Mouse (Mus musculus) liver, adult 2 months (tissue): ENCODE results near the gene Zfp111. TPM values are rescaled to one million over a fixed set of nuclear protein-coding genes. Genes with fewer than 3 reads are reported as not detected.
A peak's percentile ranks its signal among the peaks of the same experiment; 100 is the strongest.

Source experiments
- DNase-seq: peaks from one replicate; pipeline ENCODE4 v3.0.0-alpha.2; 2011; ENCODE audit warnings: low read depth, low spot score; ENCODE audit errors: extremely low read depth
- H3K27ac ChIP-seq: fragments of 200-500 bp; replicated peaks from 2 replicates; pipeline ENCODE4 v1.5.1; 2012; ENCODE audit warnings: low read depth, mild to moderate bottlenecking, control low read depth, inconsistent platforms, low read length; ENCODE audit not compliant: insufficient read depth
- H3K27me3 ChIP-seq: fragments of 200-500 bp; 2 replicates; pipeline ENCODE4 v1.6.1; 2012; ENCODE audit warnings: mild to moderate bottlenecking, moderate library complexity, low read length, inconsistent platforms; ENCODE audit not compliant: control insufficient read depth, insufficient read depth
- H3K36me3 ChIP-seq: fragments of 200-500 bp; 2 replicates; pipeline ENCODE4 v1.6.1; 2012; ENCODE audit warnings: low read length, inconsistent platforms; ENCODE audit not compliant: control insufficient read depth, insufficient read depth
- H3K4me1 ChIP-seq: fragments of 200-500 bp; 2 replicates; pipeline ENCODE4 v1.6.1; 2011; ENCODE audit warnings: low read length; ENCODE audit not compliant: control insufficient read depth, insufficient read depth
- H3K4me3 ChIP-seq: fragments of 200-500 bp; 2 replicates; pipeline ENCODE4 v1.5.1; 2011; ENCODE audit warnings: low read depth, mild to moderate bottlenecking, control low read depth, low read length, moderate library complexity; ENCODE audit not compliant: insufficient read depth
- H3K79me2 ChIP-seq: fragments of 200-500 bp; 2 replicates; pipeline ENCODE4 v1.6.1; 2012; ENCODE audit warnings: inconsistent platforms, mild to moderate bottlenecking, low read length, moderate library complexity; ENCODE audit not compliant: control insufficient read depth, insufficient read depth
- H3K9ac ChIP-seq: fragments of 200-500 bp; 2 replicates; pipeline ENCODE4 v1.6.1; 2012; ENCODE audit warnings: low read depth, mild to moderate bottlenecking, control low read depth, inconsistent platforms, low read length
- CTCF ChIP-seq: fragments of 200-500 bp; IDR thresholded peaks from 2 replicates; pipeline ENCODE4 v1.5.1; 2011; ENCODE audit warnings: low read depth, low read length, control low read depth
- POLR2A ChIP-seq: fragments of 200-500 bp; IDR thresholded peaks from 2 replicates; pipeline ENCODE4 v1.6.1; 2011; ENCODE audit warnings: low read length, control low read depth; ENCODE audit not compliant: insufficient read depth; ENCODE audit errors: extremely low read depth
- whole genome bisulfite sequencing: fragments of 180-500 bp; shearing (Covaris S2); methylation state at CpG from one replicate; pipeline ENCODE4 v1.1.7; 2018; 5-methylcytosine and 5-hydroxymethylcytosine counted together
- polyA plus RNA-seq: library from polyadenylated mRNA; depleted of rRNA; stranded (reverse); fragments of >200 nt; gene quantifications from 2 replicates; pipeline ENCODE4 v1.2.3, GENCODE M21; 2012
- total RNA-seq: library from RNA; depleted of rRNA; stranded (reverse); fragments of >200 nt; gene quantifications from 2 replicates; pipeline ENCODE4 v1.2.3, GENCODE M21; 2014

Gene Zfp111
- total and polyA plus RNA-seq, 2 experiments = 0.69 to 2.5 TPM

GRCm38 (mm10) chr7:24193157-24193556 lies 18.1 kb downstream of the Zfp111 start:
- TF ChIP-seq POLR2A (no peak), CTCF (no peak)
- WGBS = 91% methylated on average over 3 of the region's 3 CpGs
- Histone ChIP-seq H3K9ac (no peak overlapping the region), H3K36me3 (peaks cover 6% of the 10 kb centered on the region; the same call in 1 of the 2 replicates), H3K27ac (no peak overlapping the region), H3K79me2 (no peaks in the 10 kb centered on the region), H3K4me1 (no peaks in the 10 kb centered on the region), H3K27me3 (peaks cover 2% of the 10 kb centered on the region; the same call in 1 of the 2 replicates), H3K4me3 (no peak overlapping the region)
- DNase-seq = no peak

GRCm38 (mm10) chr7:24191361-24191760 lies 19.9 kb downstream of the Zfp111 start:
- H3K9ac ChIP-seq = no peak overlapping the region
- TF ChIP-seq CTCF = no peak
- no peak for TF ChIP-seq POLR2A
- no peak overlapping the region for H3K27ac ChIP-seq
- H3K4me1 ChIP-seq = no peaks in the 10 kb centered on the region
- H3K27me3 ChIP-seq = no peaks in the 10 kb centered on the region; the same call in 1 of the 2 replicates
- H3K36me3 ChIP-seq = no peaks in the 10 kb centered on the region
- DNase-seq = no peak
- no peak overlapping the region for H3K4me3 ChIP-seq
- 26% methylated on average over 2 of the region's 2 CpGs for WGBS
- no peaks in the 10 kb centered on the region for H3K79me2 ChIP-seq

GRCm38 (mm10) chr7:24189571-24189944 lies 21.7 kb downstream of the Zfp111 start:
- Histone ChIP-seq H3K4me3 (no peak overlapping the region), H3K79me2 (no peaks in the 10 kb centered on the region), H3K27ac (no peak overlapping the region), H3K9ac (no peak overlapping the region), H3K27me3 (no peaks in the 10 kb centered on the region; the same call in 1 of the 2 replicates), H3K36me3 (no peaks in the 10 kb centered on the region), H3K4me1 (no peaks in the 10 kb centered on the region)
- WGBS = 66% methylated on average over 5 of the region's 5 CpGs
- no peak for DNase-seq
- no peak for TF ChIP-seq CTCF
- TF ChIP-seq POLR2A = no peak

DNA sequence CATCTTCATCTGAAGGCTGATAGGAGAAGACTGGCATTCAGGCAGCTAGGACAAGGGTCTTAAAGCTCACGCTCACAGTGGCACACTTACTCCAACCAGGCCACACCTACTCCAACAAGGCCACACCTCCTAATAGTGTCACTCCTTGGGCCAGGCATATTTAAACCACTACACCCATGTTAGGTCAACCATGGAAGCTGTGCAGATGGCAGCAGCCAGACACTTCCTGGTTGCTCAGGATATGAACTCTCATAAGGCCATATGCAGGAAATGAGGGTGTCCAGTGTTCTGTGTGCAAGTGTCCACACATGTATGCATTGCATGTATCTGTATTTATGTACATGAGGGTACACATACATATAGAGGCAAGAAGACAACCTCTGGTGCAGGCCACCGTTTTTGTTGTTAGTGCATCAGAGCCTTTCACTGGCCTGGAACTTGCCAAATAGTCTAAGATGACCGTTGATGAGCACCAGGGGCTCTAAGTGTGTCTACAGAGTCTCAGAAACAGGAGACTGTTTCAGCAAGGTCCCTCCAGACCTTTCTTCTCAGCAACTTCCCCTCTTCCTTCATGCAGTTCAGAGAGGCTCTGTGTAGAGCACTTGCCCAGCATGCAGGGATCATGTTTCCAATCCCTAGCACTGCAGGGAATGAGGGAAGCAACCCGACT lies 22.2 kb downstream of the Zfp111 start:
- no peaks in the 10 kb centered on the region for H3K79me2 ChIP-seq
- H3K4me3 ChIP-seq = no peak overlapping the region
- H3K36me3 ChIP-seq = no peaks in the 10 kb centered on the region
- no peaks in the 10 kb centered on the region; the same call in 1 of the 2 replicates for H3K27me3 ChIP-seq
- H3K4me1 ChIP-seq = no peaks in the 10 kb centered on the region
- WGBS = 64% methylated on average over 4 of the region's 4 CpGs
- TF ChIP-seq CTCF (no peak), POLR2A (no peak)
- no peak overlapping the region for H3K9ac ChIP-seq
- H3K27ac ChIP-seq = no peak overlapping the region
- no peak for DNase-seq

- no peak for TF ChIP-seq POLR2A
- no peak for TF ChIP-seq CTCF
- no peaks in the 10 kb centered on the region for H3K36me3 ChIP-seq
- 48% methylated on average over 1 of the region's 1 CpGs for WGBS
- H3K27me3 ChIP-seq = no peaks in the 10 kb centered on the region; the same call in 1 of the 2 replicates
- no peaks in the 10 kb centered on the region for H3K79me2 ChIP-seq
- H3K4me1 ChIP-seq = no peaks in the 10 kb centered on the region
- H3K27ac ChIP-seq = no peak overlapping the region
- H3K9ac ChIP-seq = no peak overlapping the region
- no peak overlapping the region for H3K4me3 ChIP-seq
- DNase-seq = no peak
Measured at GRCm38 (mm10) chr7:24187611-24188010, 23.6 kb downstream of the Zfp111 start.

DNA sequence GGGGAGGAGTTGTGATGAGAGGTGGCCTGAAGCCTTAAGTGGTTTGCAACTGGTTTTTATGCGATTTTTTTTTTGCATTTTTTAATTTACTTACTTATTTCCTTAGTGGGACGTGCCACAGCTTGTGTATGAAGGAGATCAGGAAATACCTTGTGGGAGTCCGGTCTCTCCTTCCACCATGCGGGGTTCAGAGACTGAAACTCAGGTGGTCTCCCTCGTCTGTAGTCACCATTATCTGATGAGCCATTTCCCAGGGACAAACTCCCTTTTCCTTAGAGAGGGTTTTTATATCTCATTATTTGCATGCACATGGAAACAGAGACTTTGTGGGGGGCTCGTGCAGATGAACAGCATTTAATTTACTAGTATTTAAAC lies 35.9 kb downstream of the Zfp111 start:
- H3K9ac ChIP-seq = peak overlapping the region; percentile 26; the same call in 1 of the 2 replicates
- H3K4me1 ChIP-seq = peaks cover 1% of the 10 kb centered on the region; the same call in 1 of the 2 replicates
- no peaks in the 10 kb centered on the region for H3K27me3 ChIP-seq
- no peak for DNase-seq
- H3K27ac ChIP-seq = no peak overlapping the region
- no peak for TF ChIP-seq POLR2A
- TF ChIP-seq CTCF = no peak
- H3K79me2 ChIP-seq = no peaks in the 10 kb centered on the region
- WGBS = 48% methylated on average over 6 of the region's 6 CpGs
- H3K36me3 ChIP-seq = no peaks in the 10 kb centered on the region
- H3K4me3 ChIP-seq = 0 out of 2 replicates have a peak overlapping the region, but pooled peaks have one; percentile 61
